Mouse (Mus musculus) ovary, postnatal 14 days (tissue): ENCODE measurements around the gene Vmn2r57.
"Not testable (repeated sequence)": the region's sequence is repeated elsewhere in the genome, so short reads cannot be mapped to it uniquely, and the experiment has no call there.

ENCODE experiments used
- DNase-seq: peaks from one replicate; pipeline ENCODE4 v3.0.0; 2022; ENCODE audit warnings: low spot score

Gene Vmn2r57

DNA sequence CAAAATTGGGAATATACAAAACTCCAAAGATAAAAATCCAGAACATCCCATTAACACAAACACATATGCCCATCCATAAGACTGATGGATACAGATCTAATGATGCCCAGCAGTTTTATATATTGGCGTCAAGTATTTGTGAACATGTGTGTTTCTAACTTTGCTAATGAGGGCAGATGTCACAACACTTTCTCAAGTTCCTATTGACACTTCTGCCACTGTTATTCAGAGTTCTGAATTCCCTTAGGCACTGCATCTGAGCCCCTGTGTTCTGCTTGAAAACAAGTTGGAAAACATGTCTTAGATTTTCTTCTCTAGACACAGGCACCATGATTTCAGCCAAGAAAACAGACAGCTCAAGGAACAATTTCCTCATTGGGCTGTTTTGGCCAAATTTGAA is at the start of gene Vmn2r57:
TSS of gene Vmn2r57 (minus strand) at position 101 of the 400 bp plus-strand sequence.
- DNase-seq, result not testable (repeated sequence)

DNA sequence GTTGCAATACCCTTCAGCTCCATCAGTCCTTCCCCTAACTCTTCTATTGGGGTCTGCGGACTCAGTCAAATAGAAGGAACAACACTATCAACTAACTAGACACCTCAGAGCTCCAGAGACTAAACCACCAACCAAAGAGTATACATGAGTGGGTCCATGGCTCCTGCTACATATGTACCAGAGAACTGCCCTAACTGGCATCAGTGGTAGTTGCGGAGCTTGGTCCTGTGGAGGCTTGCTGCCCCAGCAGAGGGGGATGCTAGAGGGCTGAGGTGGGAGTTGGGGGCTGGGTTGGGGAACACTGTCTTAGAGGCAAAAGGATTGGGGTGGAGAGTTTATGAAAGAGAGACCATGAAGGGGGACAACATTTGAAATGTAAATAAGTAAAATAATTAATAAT is 49.4 kb upstream of the Vmn2r57 start:
- DNase-seq, result no peak

DNA sequence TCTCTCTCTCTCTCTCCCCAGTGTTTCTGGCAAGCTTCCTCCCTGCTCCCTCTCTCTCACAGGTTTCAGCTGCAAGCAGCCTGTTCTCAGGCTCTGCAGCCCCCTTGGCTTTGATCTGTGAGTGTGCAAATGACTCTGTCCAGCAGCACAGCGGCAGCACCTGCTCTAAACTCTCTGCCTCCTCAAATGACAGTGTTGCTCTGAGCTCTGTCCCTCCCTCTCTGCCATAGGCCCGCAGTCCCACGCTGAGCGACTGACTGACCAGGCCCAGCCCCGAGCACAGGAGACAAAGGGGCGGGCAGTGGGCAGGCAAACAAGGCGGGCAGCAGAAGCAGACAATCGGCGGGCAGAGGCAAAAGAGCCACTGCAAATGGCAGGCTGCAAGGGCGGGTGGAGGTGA is 3.4 kb upstream of the Vmn2r57 start:
- no peak for DNase-seq

DNA sequence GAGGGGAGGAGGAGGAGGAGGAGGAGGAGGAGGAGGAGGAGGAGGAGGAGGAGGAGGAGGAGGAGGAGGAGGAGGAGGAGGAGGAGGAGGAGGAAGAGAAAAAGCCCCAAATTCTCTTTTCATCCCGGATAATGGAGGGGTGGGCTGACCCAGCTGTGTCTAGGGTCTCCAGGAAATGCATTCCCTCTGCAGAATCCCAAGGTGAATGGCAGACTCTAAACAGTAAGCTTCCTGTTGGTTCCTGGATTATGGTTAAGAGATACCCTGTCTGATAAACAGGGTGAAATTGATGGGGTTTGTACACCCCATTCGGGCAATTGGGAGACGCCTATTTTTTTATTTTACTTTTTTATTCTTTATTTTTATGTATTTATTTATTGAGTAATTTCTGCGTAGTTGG is 54.4 kb downstream of the Vmn2r57 start:
- no peak for DNase-seq

DNA sequence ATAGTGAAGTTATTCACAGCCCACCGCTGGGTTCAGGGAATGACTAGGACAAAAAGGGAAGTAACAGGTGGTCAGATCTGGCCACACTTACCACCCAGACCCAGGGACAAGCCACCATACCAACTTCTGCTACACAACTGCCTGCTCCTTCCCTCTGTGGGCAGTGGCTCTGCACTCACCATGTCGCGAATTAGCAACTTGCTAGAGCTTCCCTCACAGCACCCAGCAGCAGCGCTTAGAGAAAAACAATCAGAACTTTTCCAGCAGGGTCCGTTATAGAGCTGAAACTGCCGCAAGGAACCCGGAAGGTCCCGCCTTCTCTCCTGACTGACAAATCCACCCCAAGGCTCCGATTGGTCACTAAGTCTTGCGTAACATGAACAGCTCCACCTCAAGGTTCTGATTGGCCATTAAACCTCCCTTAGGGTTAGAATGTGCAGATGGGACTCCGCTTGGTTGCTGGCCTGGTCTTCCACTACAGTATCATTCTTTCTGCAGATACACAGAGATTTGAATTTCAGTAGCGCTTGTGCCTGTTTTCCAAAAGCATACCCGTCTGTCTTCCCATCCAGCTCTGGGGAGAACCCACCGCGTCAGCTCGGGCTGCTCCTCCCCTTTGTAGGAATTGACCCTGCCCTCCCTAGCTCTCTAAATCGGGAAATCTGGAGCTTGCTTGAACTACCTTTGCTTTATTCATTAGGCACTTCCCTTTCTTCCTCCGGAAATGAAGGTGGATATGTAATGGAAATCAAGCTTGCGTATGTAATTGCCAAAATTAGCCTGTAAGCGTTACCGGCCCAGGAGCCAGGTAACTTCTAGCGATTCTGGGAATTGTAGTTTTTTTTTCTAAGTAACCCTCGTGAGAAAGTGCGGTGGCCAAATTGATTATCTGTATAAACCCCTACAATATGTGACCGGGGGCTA is 55.2 kb downstream of the Vmn2r57 start, which contains the start of gene AI987944:
TSS of gene AI987944 (minus strand) at position 332 of the 924 bp plus-strand sequence.
- peak; percentile 64 for DNase-seq
